Mouse (Mus musculus) cerebellum, adult 2 months (tissue): ENCODE measurements around the gene Mlph. TPM values are rescaled to one million over a fixed set of nuclear protein-coding genes. Genes with fewer than 3 reads are reported as not detected.

Source experiments
- DNase-seq, 2 experiments: peaks; one replicate each; pipeline ENCODE4 v3.0.0; 2021
- H3K27ac ChIP-seq: fragments of 200-500 bp; 2 replicates; pipeline ENCODE4 v1.5.1; 2012; ENCODE audit warnings: low read length, control low read depth, inconsistent platforms; ENCODE audit not compliant: insufficient read depth
- H3K27me3 ChIP-seq: fragments of 200-500 bp; 2 replicates; pipeline ENCODE4 v1.6.1; 2012; ENCODE audit warnings: inconsistent platforms, mild to moderate bottlenecking, low read length, moderate library complexity; ENCODE audit not compliant: control insufficient read depth, insufficient read depth
- H3K4me1 ChIP-seq: fragments of 200-500 bp; 2 replicates; pipeline ENCODE4 v1.6.1; 2011; ENCODE audit warnings: low read length; ENCODE audit not compliant: control insufficient read depth, insufficient read depth
- H3K4me3 ChIP-seq: fragments of 200-500 bp; replicated peaks from 2 replicates; pipeline ENCODE3; 2011; ENCODE audit warnings: mild to moderate bottlenecking, low read depth, low read length, control low read depth; ENCODE audit not compliant: insufficient read depth
- CTCF ChIP-seq: fragments of 200-500 bp; IDR thresholded peaks from 2 replicates; pipeline ENCODE4 v1.5.1; 2011; ENCODE audit warnings: low read depth, mild to moderate bottlenecking, control low read depth, low read length, moderate library complexity, borderline replicate concordance; ENCODE audit not compliant: insufficient read depth
- POLR2A ChIP-seq: fragments of 200-500 bp; IDR thresholded peaks from 2 replicates; pipeline ENCODE4 v1.6.1; 2011; ENCODE audit warnings: low read length, control low read depth, borderline replicate concordance; ENCODE audit not compliant: insufficient read depth
- WGBS: fragments of 180-500 bp; shearing (Covaris S2); methylation state at CpG from one replicate; pipeline ENCODE4 v1.1.7; 2018; 5-methylcytosine and 5-hydroxymethylcytosine counted together
- polyA plus RNA-seq: library from polyadenylated mRNA; depleted of rRNA; stranded (reverse); fragments of >200 nt; gene quantifications from 2 replicates; pipeline ENCODE4 v1.2.3, GENCODE M21; 2012

Mlph gene
- polyA plus RNA-seq, 1 experiment = 2.5 TPM

GRCm38 (mm10) chr1:90974906-90975649 is 60.2 kb downstream of the Mlph start:
- DNase-seq = peak; percentile 35 to 38
- H3K4me3 ChIP-seq = no peak overlapping the region
- H3K27ac ChIP-seq = no peak overlapping the region
- TF ChIP-seq POLR2A = no peak
- no peak for TF ChIP-seq CTCF
- whole genome bisulfite sequencing = 25% methylated on average over 12 of the region's 12 CpGs
- no peaks in the 10 kb centered on the region for H3K4me1 ChIP-seq
- no peaks in the 10 kb centered on the region for H3K27me3 ChIP-seq

GRCm38 (mm10) chr1:90975960-90976359 is 61.1 kb downstream of the Mlph start:
- TF ChIP-seq CTCF = no peak
- no peak for TF ChIP-seq POLR2A
- no peaks in the 10 kb centered on the region for H3K4me1 ChIP-seq
- no peak for DNase-seq
- WGBS = 60% methylated on average over 4 of the region's 4 CpGs
- H3K4me3 ChIP-seq = no peak overlapping the region
- no peak overlapping the region for H3K27ac ChIP-seq
- H3K27me3 ChIP-seq = no peaks in the 10 kb centered on the region

- no peak for DNase-seq
- Histone ChIP-seq H3K27me3 (no peaks in the 10 kb centered on the region), H3K4me1 (no peaks in the 10 kb centered on the region), H3K27ac (no peak overlapping the region), H3K4me3 (no peak overlapping the region)
- 61% methylated on average over 10 of the region's 10 CpGs for WGBS
- TF ChIP-seq CTCF (no peak), POLR2A (no peak)
These were observed 65.9 kb downstream of the Mlph start for GRCm38 (mm10) chr1:90980638-90981330.

- Histone ChIP-seq H3K27ac (no peak overlapping the region), H3K4me3 (no peak overlapping the region), H3K4me1 (no peaks in the 10 kb centered on the region), H3K27me3 (no peaks in the 10 kb centered on the region)
- DNase-seq = no peak
- 56% methylated on average over 3 of the region's 3 CpGs for WGBS
- TF ChIP-seq CTCF (no peak), POLR2A (no peak)
These were observed 66.5 kb downstream of the Mlph start for GRCm38 (mm10) chr1:90981346-90981745.

- no peaks in the 10 kb centered on the region for H3K27me3 ChIP-seq
- no peak overlapping the region for H3K27ac ChIP-seq
- no peak overlapping the region for H3K4me3 ChIP-seq
- 86% methylated on average over 1 of the region's 1 CpGs for WGBS
- H3K4me1 ChIP-seq = no peaks in the 10 kb centered on the region; the same call in 1 of the 2 replicates
- TF ChIP-seq CTCF = no peak
- no peak for DNase-seq
These were observed 81.0 kb downstream of the Mlph start for GRCm38 (mm10) chr1:90995916-90996315.

- TF ChIP-seq POLR2A = no peak
- no peak for TF ChIP-seq CTCF
- DNase-seq = no peak
- Histone ChIP-seq H3K4me3 (no peak overlapping the region), H3K27ac (no peak overlapping the region), H3K4me1 (no peaks in the 10 kb centered on the region; the same call in 1 of the 2 replicates), H3K27me3 (no peaks in the 10 kb centered on the region)
- 81% methylated on average over 4 of the region's 4 CpGs for WGBS
These were observed 82.3 kb downstream of the Mlph start for GRCm38 (mm10) chr1:90997136-90997535.

GRCm38 (mm10) chr1:90997641-90998040 is 82.8 kb downstream of the Mlph start:
- Histone ChIP-seq H3K4me1 (no peaks in the 10 kb centered on the region; the same call in 1 of the 2 replicates), H3K27ac (no peak overlapping the region), H3K4me3 (no peak overlapping the region), H3K27me3 (no peaks in the 10 kb centered on the region)
- no peak for TF ChIP-seq CTCF
- no peak for TF ChIP-seq POLR2A
- no peak for DNase-seq
- WGBS = 86% methylated on average over 5 of the region's 5 CpGs

GRCm38 (mm10) chr1:90998268-90998890 is 83.5 kb downstream of the Mlph start, which contains the start of gene Lrrfip1:
Lrrfip1 (plus strand) TSS chr1:90998737.
- TF ChIP-seq CTCF (no peak), POLR2A (0 out of 2 replicates have a peak, but pooled peaks have one; percentile 25)
- H3K4me1 ChIP-seq = no peaks in the 10 kb centered on the region; the same call in 1 of the 2 replicates
- WGBS = 2% methylated on average over 59 of the region's 59 CpGs
- DNase-seq = peak; percentile 57 to 63
- peak within 1 kb of the TSS; percentile 73 for H3K4me3 ChIP-seq
- no peak within 1 kb of the TSS for H3K27ac ChIP-seq
- H3K27me3 ChIP-seq = no peaks in the 10 kb centered on the region
